Mouse (Mus musculus): ENCODE data around the gene Kcnma1.

DNA sequence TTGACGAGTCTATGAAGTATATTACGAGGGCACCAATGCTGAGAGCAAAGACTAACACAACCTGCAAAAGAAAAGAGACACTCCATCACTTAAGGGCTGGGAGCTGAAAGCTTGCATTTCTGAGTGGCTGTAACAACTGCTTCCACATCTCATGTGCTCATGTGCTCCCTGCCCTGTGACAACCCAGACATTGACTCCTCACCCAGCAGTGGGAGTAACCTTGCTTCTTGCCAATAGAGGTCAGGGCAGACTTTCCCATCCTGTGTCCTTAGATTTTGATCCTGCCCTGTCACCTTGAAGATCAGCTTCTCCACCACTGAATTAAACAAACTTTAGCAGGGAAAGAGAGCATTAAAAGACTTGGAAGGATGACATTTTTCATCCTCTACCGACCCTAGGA is 364.2 kb downstream of the Kcnma1 start:
- TF ChIP-seq CTCF (IDR thresholded peaks at IDR 0.05; ENCODE audit: control insufficient read depth, insufficient read depth, insufficient replicate concordance, low read depth, low read length): no peak
- TF ChIP-seq POLR2A (IDR thresholded peaks at IDR 0.05; ENCODE audit: control insufficient read depth, low read depth, low read length): no peak

Measured in testis, adult 2 months (tissue).